Mouse (Mus musculus) testis, adult 2 months (tissue): ENCODE results near the gene Slc34a3.

ENCODE experiments used
- CTCF ChIP-seq: fragments of 200-500 bp; IDR thresholded peaks from 2 replicates; pipeline ENCODE4 v1.5.1; 2012; ENCODE audit warnings: low read depth, mild to moderate bottlenecking, inconsistent platforms, low read length, moderate library complexity; ENCODE audit not compliant: control insufficient read depth, insufficient read depth, insufficient replicate concordance
- POLR2A ChIP-seq: fragments of 200-500 bp; IDR thresholded peaks from 2 replicates; pipeline ENCODE4 v1.6.1; 2012; ENCODE audit warnings: low read depth, mild to moderate bottlenecking, inconsistent platforms, low read length, moderate library complexity; ENCODE audit not compliant: control insufficient read depth

- no peak for TF ChIP-seq POLR2A
- TF ChIP-seq CTCF = no peak
These were observed 8.3 kb downstream of the Slc34a3 start for GRCm38 (mm10) chr2:25225811-25226379.
